Mouse (Mus musculus) ES-Bruce4 (cell line): ENCODE data around the gene Btbd19.
A peak's percentile ranks its signal among the peaks of the same experiment; 100 is the strongest.

ENCODE experiments used
- CTCF ChIP-seq: IDR thresholded peaks from one replicate; pipeline ENCODE4 v1.8.1; 2011; ENCODE audit warnings: low read depth, low read length
- EP300 ChIP-seq: IDR thresholded peaks from 2 replicates; pipeline ENCODE4 v1.6.1; 2011; ENCODE audit warnings: low read depth, low read length; ENCODE audit not compliant: insufficient read depth
- POLR2A ChIP-seq: IDR thresholded peaks from one replicate; pipeline ENCODE4 v1.8.1; 2011; ENCODE audit warnings: low read length; ENCODE audit not compliant: insufficient read depth

DNA sequence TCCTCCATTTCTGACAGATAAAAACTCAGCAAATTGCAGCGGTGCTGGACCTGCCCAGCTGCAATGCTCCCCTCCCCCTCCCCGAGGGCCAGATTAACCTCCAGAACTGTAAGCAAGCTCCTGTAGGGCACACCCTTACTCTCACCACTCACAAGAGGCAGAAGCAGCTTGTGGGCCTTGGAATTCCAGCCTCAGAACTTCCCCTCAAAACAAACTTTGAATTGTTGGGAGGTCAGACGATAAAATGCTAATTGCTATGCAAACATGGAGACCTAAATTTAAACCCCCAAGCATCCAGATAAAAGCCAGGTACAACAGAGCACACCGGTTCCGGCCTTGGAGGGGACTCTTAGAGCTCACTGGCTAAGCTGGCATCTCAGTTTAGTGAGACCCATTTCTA is 27.2 kb upstream of the Btbd19 start:
- TF ChIP-seq POLR2A: no peak
- no peak for TF ChIP-seq CTCF
- peak; percentile 91 for TF ChIP-seq EP300
